Mouse (Mus musculus): ENCODE results near the gene Skint10. TPM values are rescaled to one million over a fixed set of nuclear protein-coding genes. Genes with fewer than 3 reads are reported as not detected.

Skint10 gene
- total RNA-seq (2022): not detected

- no peak for DNase-seq (ENCODE audit: low spot score)
Measured at GRCm38 (mm10) chr4:112774766-112775165, at the start of gene Skint10. Skint10 (minus strand) TSS chr4:112774866.

DNA sequence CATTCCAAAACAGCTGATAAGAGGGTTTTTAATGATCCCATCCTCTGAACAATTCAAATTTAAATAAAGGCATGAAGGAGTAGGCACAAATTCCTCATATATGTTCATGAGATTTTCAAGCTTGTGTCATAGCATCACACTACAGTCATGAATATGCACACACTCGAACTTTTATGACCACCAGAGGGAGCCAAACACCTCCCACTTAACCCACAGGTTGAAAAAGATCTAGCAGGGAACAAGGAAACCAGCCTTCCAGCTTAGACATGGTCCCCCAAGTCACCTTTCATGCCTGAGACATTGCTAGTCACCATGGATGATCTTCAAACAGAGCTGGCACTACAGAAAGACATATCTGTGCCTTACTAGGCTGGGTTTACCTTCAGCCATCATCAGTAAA, 16.0 kb upstream of the Skint10 start:
- no peak for DNase-seq (ENCODE audit: low spot score)

Other genes starting within 250 kb of the Skint10 start
- not detected for gene Skint2, start 217.7 kb downstream of the Skint10 start, total RNA-seq (2022)